Mouse (Mus musculus): ENCODE measurements around the gene Tuba8.

Tuba8 gene

GRCm38 (mm10) chr6:121210149-121210925 lies at the start of gene Tuba8:
Gene Tuba8 (plus strand): TSS chr6:121210696.
- in situ Hi-C loops (cut with MboI, MseI), result no loop called here

GRCm38 (mm10) chr6:121162616-121163015 lies 47.9 kb upstream of the Tuba8 start:
- in situ Hi-C loops (cut with MboI, MseI), result no loop called here

- in situ Hi-C loops (cut with MboI, MseI), result no loop called here
Observed at GRCm38 (mm10) chr6:121166098-121166552, 44.4 kb upstream of the Tuba8 start.

- in situ Hi-C loops (cut with MboI, MseI), result no loop called here
Observed at GRCm38 (mm10) chr6:121167381-121167975, 43.0 kb upstream of the Tuba8 start.

- in situ Hi-C loops (cut with MboI, MseI), result no loop called here
Observed at GRCm38 (mm10) chr6:121171102-121171501, 39.4 kb upstream of the Tuba8 start.

- in situ Hi-C loops (cut with MboI, MseI), result no loop called here
Observed at GRCm38 (mm10) chr6:121173471-121173870, 37.0 kb upstream of the Tuba8 start.

GRCm38 (mm10) chr6:121174761-121175160 lies 35.7 kb upstream of the Tuba8 start:
- in situ Hi-C loops (cut with MboI, MseI), result loop anchor here (5.0 kb wide), 1 partner anchor 202 kb away; no protein-coding TSS in a partner anchor

GRCm38 (mm10) chr6:121176011-121176730 lies 34.3 kb upstream of the Tuba8 start:
- in situ Hi-C loops (cut with MboI, MseI), result loop anchor here (5.0 kb wide), 1 partner anchor 204 kb away; no protein-coding TSS in a partner anchor

GRCm38 (mm10) chr6:121176731-121177098 lies 33.8 kb upstream of the Tuba8 start:
- in situ Hi-C loops (cut with MboI, MseI), result loop anchor here (5.0 kb wide), 1 partner anchor 204 kb away; no protein-coding TSS in a partner anchor

- in situ Hi-C loops (cut with MboI, MseI), result loop anchor here (5.0 kb wide), 1 partner anchor 205 kb away; no protein-coding TSS in a partner anchor
Observed at GRCm38 (mm10) chr6:121177118-121177708, 33.3 kb upstream of the Tuba8 start.

GRCm38 (mm10) chr6:121178700-121179358 lies 31.7 kb upstream of the Tuba8 start:
- in situ Hi-C loops (cut with MboI, MseI), result loop anchor here (5.0 kb wide), 1 partner anchor 207 kb away; no protein-coding TSS in a partner anchor

GRCm38 (mm10) chr6:121179846-121180245 lies 30.6 kb upstream of the Tuba8 start:
- in situ Hi-C loops (cut with MboI, MseI), result loop anchor here (5.0 to 10.0 kb wide), 3 partner anchors 87 to 345 kb away; no protein-coding TSS in a partner anchor

- in situ Hi-C loops (cut with MboI, MseI), result loop anchor here (5.0 to 10.0 kb wide), 2 partner anchors 84 to 341 kb away; no protein-coding TSS in a partner anchor
Observed at GRCm38 (mm10) chr6:121183414-121184173, 26.9 kb upstream of the Tuba8 start, which contains the start of gene Pex26. Gene Pex26 (plus strand): TSS chr6:121183667.

GRCm38 (mm10) chr6:121184198-121185140 lies 26.0 kb upstream of the Tuba8 start:
- in situ Hi-C loops (cut with MboI, MseI), result loop anchor here (5.0 to 10.0 kb wide), 2 partner anchors 83 to 340 kb away; no protein-coding TSS in a partner anchor

GRCm38 (mm10) chr6:121185232-121185631 lies 25.3 kb upstream of the Tuba8 start:
- in situ Hi-C loops (cut with MboI, MseI), result loop anchor here (10.0 kb wide), 1 partner anchor 340 kb away; no protein-coding TSS in a partner anchor

GRCm38 (mm10) chr6:121191261-121192009 lies 19.1 kb upstream of the Tuba8 start:
- in situ Hi-C loops (cut with MboI, MseI), result loop anchor here (5.0 kb wide), 1 partner anchor 51 kb away; no protein-coding TSS in a partner anchor

GRCm38 (mm10) chr6:121194061-121194955 lies 16.2 kb upstream of the Tuba8 start:
- in situ Hi-C loops (cut with MboI, MseI), result loop anchor here (5.0 kb wide), 1 partner anchor 48 kb away; no protein-coding TSS in a partner anchor
